Mouse (Mus musculus) inflammation-experienced regulatory T-cells (primary cell): ENCODE data around the gene Gm20661. TPM values are rescaled to one million over a fixed set of nuclear protein-coding genes. Genes with fewer than 3 reads are reported as not detected.

Experiments used
- polyA plus RNA-seq, 2 experiments: library from polyadenylated mRNA; unstranded; fragments of 100-300 nt; shearing (Covaris generic); gene quantifications; one replicate each; pipeline ENCODE4 v1.2.1; 2017

Gene Gm20661
- under 1 TPM in 1 of 2 experiments, not detected in 1; 0.14 TPM for polyA plus RNA-seq

DNA sequence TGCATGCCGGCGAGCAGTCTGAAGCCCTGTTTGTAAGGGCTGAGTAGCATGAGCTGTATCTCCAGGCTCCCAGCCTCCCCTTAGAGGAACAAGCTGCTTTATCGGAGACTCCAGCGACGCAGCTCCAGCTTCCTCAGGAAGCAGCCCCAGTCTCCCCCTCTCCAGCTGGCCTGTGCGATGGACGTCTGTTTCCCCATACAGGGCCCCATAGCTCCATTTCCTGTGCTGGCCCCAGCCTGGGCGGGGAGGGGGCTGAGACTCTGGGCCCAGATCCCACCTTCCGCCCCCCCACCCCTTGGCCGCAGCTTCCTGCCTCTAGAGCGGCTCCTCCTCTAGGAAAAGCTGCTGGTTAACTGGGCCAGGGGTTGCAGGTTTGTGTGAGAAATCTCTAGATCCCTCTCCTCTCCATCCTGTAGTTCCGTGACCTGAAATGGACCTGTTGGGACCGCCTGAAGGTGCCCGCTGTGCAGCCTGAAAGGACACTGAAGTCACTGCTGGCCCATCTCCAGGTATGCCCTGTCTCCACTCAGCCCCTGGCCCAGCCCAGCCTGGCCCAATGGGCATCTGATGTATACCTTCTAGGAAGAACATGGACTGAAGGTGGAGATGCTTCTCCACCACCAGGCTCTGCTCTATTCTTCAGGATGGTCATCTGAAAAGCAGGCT lies at the start of gene Gm20661:
Gene Gm20661 (plus strand): TSS at position 378 of the 666 bp plus-strand sequence.

GRCm38 (mm10) chr9:107935374-107935773 lies 47.5 kb upstream of the Gm20661 start, which contains the start of gene Camkv:
Gene Camkv (plus strand): TSS chr9:107935674.

GRCm38 (mm10) chr9:107949922-107950235 lies 33.0 kb upstream of the Gm20661 start, which contains the start of gene Traip:
Gene Traip (plus strand): TSS chr9:107950136.

GRCm38 (mm10) chr9:107975399-107976386 lies 7.2 kb upstream of the Gm20661 start, which contains the start of gene Uba7:
Gene Uba7 (plus strand): TSS chr9:107975505.

GRCm38 (mm10) chr9:107985131-107986119 lies 2.6 kb downstream of the Gm20661 start, which contains the start of gene Inka1:
Gene Inka1 (minus strand): TSS chr9:107985879.

GRCm38 (mm10) chr9:107992197-107992596 lies 9.3 kb downstream of the Gm20661 start, which contains the start of gene Cdhr4:
Gene Cdhr4 (plus strand): TSS chr9:107992497.

DNA sequence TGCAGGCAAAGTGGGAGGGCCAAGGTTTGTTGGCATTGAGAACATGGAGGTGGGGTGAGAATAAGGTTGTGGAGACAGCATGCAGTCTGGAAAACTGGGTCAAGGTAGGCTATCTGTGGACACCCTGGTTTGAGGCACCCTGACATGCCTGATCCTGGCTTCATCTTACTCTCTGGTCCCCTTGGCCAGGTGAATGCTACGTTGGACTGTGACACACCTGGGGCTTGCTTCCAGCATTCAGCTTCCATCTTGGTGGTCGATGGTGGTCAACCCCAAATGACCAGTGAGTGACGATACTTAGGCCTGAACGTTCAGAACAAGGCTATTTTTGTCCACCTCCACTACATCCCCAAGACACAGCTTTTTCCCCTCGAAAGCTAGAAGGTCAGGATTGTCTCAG lies 13.2 kb downstream of the Gm20661 start, which contains the start of gene Gm20662:
Gene Gm20662 (plus strand): TSS at position 301 of the 400 bp plus-strand sequence.

DNA sequence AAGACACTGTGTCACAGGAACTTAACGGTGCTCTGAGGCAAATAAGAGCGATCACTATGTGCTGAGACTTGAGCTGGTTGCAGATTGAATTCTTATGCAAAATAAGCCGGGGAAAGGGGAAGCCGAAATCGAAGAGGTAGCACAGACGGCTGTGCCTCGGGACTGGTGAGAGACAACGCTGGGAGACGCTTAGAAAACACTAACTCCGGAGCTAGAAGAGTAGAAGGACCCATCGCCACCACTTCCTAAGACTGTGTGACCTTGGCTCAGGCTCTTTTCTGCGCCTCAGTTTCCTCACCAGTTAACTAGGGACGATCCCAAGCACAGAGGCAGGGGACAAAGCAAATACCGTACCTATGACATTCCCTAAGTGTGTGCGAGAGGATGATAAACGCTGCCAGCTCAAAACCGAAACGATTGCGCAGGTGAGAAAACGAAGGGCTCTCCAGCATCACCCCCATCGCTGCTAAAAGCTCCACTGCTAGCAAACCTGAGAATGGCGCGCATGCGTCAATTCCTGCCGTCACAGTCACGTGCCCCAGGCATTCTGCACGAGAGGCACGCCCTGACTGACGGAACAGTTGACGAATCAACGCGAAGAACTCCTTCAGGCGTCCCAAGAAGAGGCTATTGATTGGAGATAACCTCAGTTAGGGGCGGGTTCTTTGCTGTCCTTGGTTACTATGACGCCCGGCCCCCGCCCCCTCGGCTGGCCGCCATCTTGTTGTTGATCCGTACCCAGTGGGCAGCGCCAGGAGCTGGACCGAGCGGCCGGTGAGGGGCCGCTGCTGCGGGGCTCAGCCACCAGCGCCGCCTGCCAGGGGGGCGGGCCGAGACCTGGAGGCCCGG lies 19.3 kb downstream of the Gm20661 start, which contains the start of gene Ip6k1:
Gene Ip6k1 (plus strand): TSS at position 580 of the 849 bp plus-strand sequence.

Other genes with a start within 250 kb of the Gm20661 start
- 100 to 1,000 TPM; 287 to 306 TPM for gene Rbm5, start 212.1 kb upstream of the Gm20661 start, polyA plus RNA-seq
- 100 to 1,000 TPM in 1 of 2 experiments, 10 to 100 TPM in 1; 94.7 to 118 TPM for gene Rbm6, start 109.8 kb upstream of the Gm20661 start, polyA plus RNA-seq
- 10 to 100 TPM; 22.2 to 26.6 TPM for gene Mon1a, start 94.9 kb upstream of the Gm20661 start, polyA plus RNA-seq
- gene Mst1r, start 76.2 kb upstream of the Gm20661 start, polyA plus RNA-seq, result 1 to 10 TPM in 1 of 2 experiments, under 1 TPM in 1; 0.17 to 3.5 TPM
- not detected for gene Actl11, start 54.6 kb upstream of the Gm20661 start, polyA plus RNA-seq
- gene Camkv, start 47.4 kb upstream of the Gm20661 start, polyA plus RNA-seq, result 1 to 10 TPM in 1 of 2 experiments, under 1 TPM in 1; 0.12 to 2.5 TPM
- 1 to 10 TPM; 3.8 to 8.5 TPM for gene Traip, start 32.9 kb upstream of the Gm20661 start, polyA plus RNA-seq
- 100 to 1,000 TPM; 252 to 291 TPM for gene Uba7, start 7.6 kb upstream of the Gm20661 start, polyA plus RNA-seq
- 1 to 10 TPM in 1 of 2 experiments, under 1 TPM in 1; 0.25 to 1.5 TPM for gene Inka1, start 2.8 kb downstream of the Gm20661 start, polyA plus RNA-seq
- gene Cdhr4, start 9.4 kb downstream of the Gm20661 start, polyA plus RNA-seq, result under 1 TPM; 0.06 to 0.82 TPM
- gene Gm20662, start 13.3 kb downstream of the Gm20661 start, polyA plus RNA-seq, result not detected
- gene Ip6k1, start 19.4 kb downstream of the Gm20661 start, polyA plus RNA-seq, result 100 to 1,000 TPM; 118 to 147 TPM
- 10 to 100 TPM; 28.8 to 32.0 TPM for gene Gmppb, start 66.2 kb downstream of the Gm20661 start, polyA plus RNA-seq
- gene Amigo3, start 70.1 kb downstream of the Gm20661 start, polyA plus RNA-seq, result 1 to 10 TPM in 1 of 2 experiments, under 1 TPM in 1; 0.91 to 3.9 TPM
- 1 to 10 TPM; 2.0 to 3.1 TPM for gene Mst1, start 97.4 kb downstream of the Gm20661 start, polyA plus RNA-seq
- 100 to 1,000 TPM; 114 to 160 TPM for gene Rnf123, start 100.3 kb downstream of the Gm20661 start, polyA plus RNA-seq
- 100 to 1,000 TPM; 122 to 135 TPM for gene Apeh, start 111.5 kb downstream of the Gm20661 start, polyA plus RNA-seq
- gene Bsn, start 207.3 kb downstream of the Gm20661 start, polyA plus RNA-seq, result under 1 TPM; 0.51 to 0.62 TPM